Mouse (Mus musculus) heart, embryonic 12.5 days (tissue): ENCODE measurements at regions not wholly inside any gene's neighbourhood (a gene's known extent, or its start where the extent isn't known, plus 50 kb on each side); places are given as distances from the start of the nearest gene placed in this dataset.

Experiments used
- ATAC-seq: fragments of 200-750 bp; cut with Nextera tagmentation; 2 replicates; pipeline ENCODE4 v1.8.0; 2017; ENCODE audit warnings: moderate TSS enrichment, moderate library complexity; ENCODE audit not compliant: insufficient number of reproducible peaks, low FRiP score
- H3K27ac ChIP-seq: fragments of 300-500 bp; sonication (generic); 2 replicates; pipeline ENCODE4 v1.5.1; 2016; ENCODE audit warnings: mild to moderate bottlenecking, moderate library complexity; ENCODE audit not compliant: poor library complexity, severe bottlenecking
- H3K27me3 ChIP-seq: fragments of 300-500 bp; sonication (generic); replicated peaks from 2 replicates; pipeline ENCODE4 v1.6.1; 2016; ENCODE audit warnings: mild to moderate bottlenecking, moderate library complexity
- H3K36me3 ChIP-seq: fragments of 300-500 bp; sonication (generic); 2 replicates; pipeline ENCODE4 v1.6.1; 2016; ENCODE audit warnings: mild to moderate bottlenecking, moderate library complexity
- H3K4me1 ChIP-seq: fragments of 300-500 bp; sonication (generic); replicated peaks from 2 replicates; pipeline ENCODE4 v1.6.1; 2016; ENCODE audit warnings: mild to moderate bottlenecking
- H3K4me2 ChIP-seq: fragments of 300-500 bp; sonication (generic); 2 replicates; pipeline ENCODE4 v1.6.1; 2016; ENCODE audit warnings: mild to moderate bottlenecking, moderate library complexity
- H3K4me3 ChIP-seq: fragments of 300-500 bp; sonication (generic); 2 replicates; pipeline ENCODE4 v1.5.1; 2016; ENCODE audit warnings: mild to moderate bottlenecking
- H3K9ac ChIP-seq: fragments of 300-500 bp; sonication (generic); 2 replicates; pipeline ENCODE4 v1.6.1; 2016; ENCODE audit warnings: mild to moderate bottlenecking, moderate library complexity
- H3K9me3 ChIP-seq: fragments of 300-500 bp; sonication (generic); replicated peaks from 2 replicates; pipeline ENCODE4 v1.6.1; 2016; ENCODE audit warnings: mild to moderate bottlenecking, moderate library complexity
- WGBS: fragments of 180-500 bp; shearing (Covaris S2); methylation state at CpG from one replicate; pipeline ENCODE4 v1.1.7; 2016; 5-methylcytosine and 5-hydroxymethylcytosine counted together

GRCm38 (mm10) chrX:121533360-121533759 is 863.8 kb downstream of the Nap1l3 start:
- Histone ChIP-seq H3K9ac (no peak overlapping the region), H3K4me3 (no peak overlapping the region), H3K36me3 (no peaks in the 10 kb centered on the region), H3K27me3 (no peaks in the 10 kb centered on the region), H3K4me2 (no peak overlapping the region), H3K9me3 (no peaks in the 10 kb centered on the region), H3K4me1 (no peaks in the 10 kb centered on the region), H3K27ac (no peak overlapping the region)
- ATAC-seq = no peak
- 78% methylated on average over 2 of the region's 2 CpGs for WGBS

GRCm38 (mm10) chrX:121519830-121520229 is 877.4 kb downstream of the Nap1l3 start:
- Histone ChIP-seq H3K4me1 (no peaks in the 10 kb centered on the region), H3K9me3 (no peaks in the 10 kb centered on the region), H3K4me2 (no peak overlapping the region), H3K4me3 (no peak overlapping the region), H3K9ac (no peak overlapping the region), H3K27ac (no peak overlapping the region), H3K36me3 (no peaks in the 10 kb centered on the region), H3K27me3 (no peaks in the 10 kb centered on the region)
- ATAC-seq = no peak

GRCm38 (mm10) chrX:121497727-121498126 is 899.5 kb downstream of the Nap1l3 start:
- 28% methylated on average over 2 of the region's 2 CpGs for WGBS
- H3K4me3 ChIP-seq = no peak overlapping the region
- H3K36me3 ChIP-seq = no peaks in the 10 kb centered on the region
- no peaks in the 10 kb centered on the region for H3K27me3 ChIP-seq
- H3K4me1 ChIP-seq = no peaks in the 10 kb centered on the region
- H3K4me2 ChIP-seq = no peak overlapping the region
- ATAC-seq = no peak
- no peak overlapping the region for H3K9ac ChIP-seq
- 0 out of 2 replicates have a peak, but pooled peaks cover 2% of the 10 kb centered on the region for H3K9me3 ChIP-seq
- no peak overlapping the region for H3K27ac ChIP-seq

GRCm38 (mm10) chrX:121497219-121497618 is 900.0 kb downstream of the Nap1l3 start:
- Histone ChIP-seq H3K9ac (no peak overlapping the region), H3K27ac (no peak overlapping the region), H3K27me3 (no peaks in the 10 kb centered on the region), H3K4me3 (no peak overlapping the region), H3K4me2 (no peak overlapping the region), H3K4me1 (no peaks in the 10 kb centered on the region), H3K9me3 (0 out of 2 replicates have a peak, but pooled peaks cover 2% of the 10 kb centered on the region), H3K36me3 (no peaks in the 10 kb centered on the region)
- ATAC-seq = no peak

GRCm38 (mm10) chrX:121479402-121479989 is 917.7 kb downstream of the Nap1l3 start:
- no peaks in the 10 kb centered on the region for H3K4me1 ChIP-seq
- H3K27me3 ChIP-seq = no peaks in the 10 kb centered on the region
- peak overlapping the region; percentile 52 for H3K4me2 ChIP-seq
- H3K27ac ChIP-seq = no peak overlapping the region
- no peak overlapping the region for H3K9ac ChIP-seq
- H3K36me3 ChIP-seq = no peaks in the 10 kb centered on the region
- no peak overlapping the region for H3K4me3 ChIP-seq
- 23% methylated on average over 4 of the region's 4 CpGs for WGBS
- ATAC-seq = no peak
- no peaks in the 10 kb centered on the region for H3K9me3 ChIP-seq

GRCm38 (mm10) chrX:121429078-121429477 is 968.1 kb downstream of the Nap1l3 start:
- Histone ChIP-seq H3K4me3 (no peak overlapping the region), H3K9ac (no peak overlapping the region), H3K4me2 (no peak overlapping the region), H3K27ac (no peak overlapping the region), H3K9me3 (no peaks in the 10 kb centered on the region), H3K4me1 (no peaks in the 10 kb centered on the region), H3K27me3 (no peaks in the 10 kb centered on the region), H3K36me3 (no peaks in the 10 kb centered on the region)
- 75% methylated on average over 6 of the region's 6 CpGs for WGBS
- ATAC-seq = no peak
